Mouse (Mus musculus): ENCODE results near the gene Osbpl5. TPM values are rescaled to one million over a fixed set of nuclear protein-coding genes. Genes with fewer than 3 reads are reported as not detected.

The Osbpl5 gene
- polyA plus RNA-seq, 1 experiment from 2014 or later, result 1.6 TPM

DNA sequence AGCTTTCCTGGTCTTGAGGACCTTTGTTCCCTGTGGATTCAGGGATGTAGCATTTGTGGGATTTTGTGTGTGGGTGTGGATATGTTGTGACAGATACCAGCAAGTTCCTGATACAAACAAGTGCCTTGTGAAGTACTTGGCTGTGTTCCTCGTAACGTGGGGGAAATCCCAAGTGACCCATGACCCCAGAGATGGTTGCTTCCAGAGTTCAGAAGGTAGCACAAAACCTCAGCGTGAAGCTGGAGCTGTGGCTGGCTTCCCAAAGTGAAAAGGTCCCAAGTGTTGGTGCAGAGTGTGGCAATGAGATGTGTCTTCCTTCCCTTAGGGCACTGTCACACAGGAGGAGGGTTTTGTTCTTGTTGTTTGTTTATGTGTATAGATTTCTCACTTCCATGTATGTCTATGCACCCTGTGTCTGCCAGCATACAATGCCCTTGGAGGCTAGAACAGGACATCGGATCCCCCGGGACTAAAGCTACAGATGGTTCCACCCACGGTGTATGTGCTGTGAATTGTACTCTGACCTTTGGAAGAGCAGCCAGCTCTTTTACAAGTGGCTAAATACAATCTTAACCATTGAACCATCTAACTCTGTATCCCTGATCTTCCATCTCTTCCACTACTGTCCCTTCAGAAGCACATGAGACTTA is 35.7 kb upstream of the Osbpl5 start:
- peak; percentile 78 for ATAC-seq

DNA sequence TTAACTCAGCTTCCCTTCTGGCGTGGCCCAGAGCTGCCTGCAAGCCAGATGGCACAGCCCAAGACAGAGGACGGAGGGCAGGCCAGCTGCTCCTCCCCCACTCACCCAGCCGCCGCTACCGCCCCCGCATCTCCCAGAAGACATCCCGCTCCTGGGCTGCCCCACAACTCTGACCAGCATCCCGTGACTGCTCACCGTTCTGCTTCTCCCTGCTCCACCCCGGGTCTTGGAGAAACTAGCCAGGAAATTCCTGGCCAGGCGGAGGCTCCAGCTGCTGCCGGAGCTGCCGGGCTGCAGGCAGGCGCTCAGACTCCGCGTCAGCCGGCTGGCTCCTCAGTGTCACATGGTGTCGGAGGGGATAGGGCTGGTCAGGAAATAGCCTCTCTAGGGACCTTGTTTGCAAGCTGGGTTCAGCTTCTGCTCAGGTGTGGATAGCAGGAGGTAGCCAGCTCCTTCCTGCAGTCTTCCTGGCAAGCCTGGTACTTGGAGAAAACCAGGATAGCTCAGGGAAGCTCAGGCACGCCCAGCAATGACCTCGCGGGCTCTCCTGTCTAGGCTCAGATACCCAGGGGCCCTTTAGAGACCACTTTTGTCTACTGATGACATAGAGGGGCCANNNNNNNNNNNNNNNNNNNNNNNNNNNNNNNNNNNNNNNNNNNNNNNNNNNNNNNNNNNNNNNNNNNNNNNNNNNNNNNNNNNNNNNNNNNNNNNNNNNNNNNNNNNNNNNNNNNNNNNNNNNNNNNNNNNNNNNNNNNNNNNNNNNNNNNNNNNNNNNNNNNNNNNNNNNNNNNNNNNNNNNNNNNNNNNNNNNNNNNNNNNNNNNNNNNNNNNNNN is 27.4 kb upstream of the Osbpl5 start, which contains the start of gene Mrgpre:
Gene Mrgpre, minus strand, starts transcription at position 505 of the 834 bp plus-strand sequence.
- H3K4me1 ChIP-seq (ENCODE audit: insufficient read depth), result peaks cover 21% of the 10 kb centered on the region
- peak within 1 kb of the TSS; percentile 78 for H3K4me2 ChIP-seq (ENCODE audit: low read depth, low read length)
- no peak within 1 kb of the TSS; the same call in 1 of the 2 replicates for H3K27ac ChIP-seq (ENCODE audit: low read depth)
- TF ChIP-seq CTCF (IDR thresholded peaks at IDR 0.05; ENCODE audit: low read depth), result no peak
- DNase-seq, result peak; percentile 60
- 8% methylated on average over 19 of the region's 21 CpGs for WGBS (ENCODE audit: insufficient replicate concordance)
- no peaks in the 10 kb centered on the region for H3K27me3 ChIP-seq (ENCODE audit: insufficient read depth, low read length)
- peak; percentile 81 for ATAC-seq
- no peaks in the 10 kb centered on the region for H3K36me3 ChIP-seq (replicated peaks; ENCODE audit: insufficient read depth, low read length)
- H3K9ac ChIP-seq (replicated peaks), result peak within 1 kb of the TSS; percentile 44; the same call in 1 of the 2 replicates
- H3K9me3 ChIP-seq (ENCODE audit: low read length), result no peaks in the 10 kb centered on the region
- peak within 1 kb of the TSS; percentile 47 for H3K4me3 ChIP-seq (ENCODE audit: low read depth, low read length)

More for the DNA sequence above, 35.7 kb upstream of the Osbpl5 start:
- DNase-seq, result no peak
- Histone ChIP-seq H3K9ac (replicated peaks) (no peak overlapping the region), H3K9me3 (ENCODE audit: low read length) (0 out of 2 replicates have a peak, but pooled peaks cover 8% of the 10 kb centered on the region), H3K27me3 (ENCODE audit: insufficient read depth, low read length) (no peaks in the 10 kb centered on the region), H3K27ac (ENCODE audit: low read depth) (peak overlapping the region; percentile 62), H3K36me3 (replicated peaks; ENCODE audit: insufficient read depth, low read length) (peaks cover 12% of the 10 kb centered on the region; the same call in 1 of the 2 replicates), H3K4me2 (ENCODE audit: low read depth, low read length) (no peak overlapping the region), H3K4me1 (ENCODE audit: insufficient read depth) (no peaks in the 10 kb centered on the region; the same call in 1 of the 2 replicates), H3K4me3 (ENCODE audit: low read depth, low read length) (no peak overlapping the region)
- TF ChIP-seq CTCF (IDR thresholded peaks at IDR 0.05; ENCODE audit: low read depth), result no peak
- TF ChIP-seq EP300 (IDR thresholded peaks at IDR 0.05; ENCODE audit: low read depth), result no peak
- 55% methylated on average over 6 of the region's 6 CpGs for WGBS (ENCODE audit: insufficient replicate concordance)

DNA sequence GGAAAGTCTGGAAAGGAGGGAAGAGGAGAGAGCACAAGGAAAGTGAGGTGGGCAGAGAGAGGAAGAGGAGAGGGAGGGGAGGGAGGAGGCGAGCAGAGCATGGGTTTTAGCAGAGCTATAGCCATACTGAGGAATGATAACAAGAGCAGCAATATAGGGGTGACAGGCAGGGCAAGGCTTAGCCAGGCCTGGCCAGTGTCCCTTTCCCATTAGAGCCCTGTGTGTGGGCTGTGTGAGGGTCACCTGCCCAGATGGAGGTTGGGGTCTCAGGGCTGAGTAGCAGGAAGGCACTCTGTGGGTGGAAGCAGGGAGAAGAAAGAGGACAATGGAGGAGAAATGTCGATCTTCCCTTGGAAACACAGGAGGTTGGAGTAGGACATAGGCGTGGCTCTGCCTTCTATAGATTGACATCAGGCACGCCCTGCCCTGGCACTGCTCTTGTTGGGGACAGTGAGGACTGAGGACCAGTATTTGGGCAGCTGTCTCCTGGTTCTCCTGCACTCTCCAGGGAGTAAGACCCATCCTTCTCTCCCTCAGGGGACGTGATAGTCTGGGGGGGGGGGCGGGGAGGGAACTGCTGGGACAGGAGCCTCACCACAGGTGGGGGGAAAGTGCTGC is 26.7 kb upstream of the Osbpl5 start:
- Histone ChIP-seq H3K27me3 (ENCODE audit: insufficient read depth, low read length) (no peaks in the 10 kb centered on the region), H3K9ac (replicated peaks) (peak overlapping the region; percentile 44; the same call in 1 of the 2 replicates), H3K9me3 (ENCODE audit: low read length) (no peaks in the 10 kb centered on the region), H3K4me3 (ENCODE audit: low read depth, low read length) (peak overlapping the region; percentile 47), H3K27ac (ENCODE audit: low read depth) (no peak overlapping the region), H3K4me2 (ENCODE audit: low read depth, low read length) (peak overlapping the region; percentile 78), H3K36me3 (replicated peaks; ENCODE audit: insufficient read depth, low read length) (no peaks in the 10 kb centered on the region), H3K4me1 (ENCODE audit: insufficient read depth) (peaks cover 26% of the 10 kb centered on the region)
- WGBS (ENCODE audit: insufficient replicate concordance), result 18% methylated on average over 5 of the region's 6 CpGs
- ATAC-seq, result peak; percentile 40; the same call in 1 of the 2 replicates
- DNase-seq, result no peak
- TF ChIP-seq EP300 (IDR thresholded peaks at IDR 0.05; ENCODE audit: low read depth) (no peak), CTCF (IDR thresholded peaks at IDR 0.05; ENCODE audit: low read depth) (no peak)

DNA sequence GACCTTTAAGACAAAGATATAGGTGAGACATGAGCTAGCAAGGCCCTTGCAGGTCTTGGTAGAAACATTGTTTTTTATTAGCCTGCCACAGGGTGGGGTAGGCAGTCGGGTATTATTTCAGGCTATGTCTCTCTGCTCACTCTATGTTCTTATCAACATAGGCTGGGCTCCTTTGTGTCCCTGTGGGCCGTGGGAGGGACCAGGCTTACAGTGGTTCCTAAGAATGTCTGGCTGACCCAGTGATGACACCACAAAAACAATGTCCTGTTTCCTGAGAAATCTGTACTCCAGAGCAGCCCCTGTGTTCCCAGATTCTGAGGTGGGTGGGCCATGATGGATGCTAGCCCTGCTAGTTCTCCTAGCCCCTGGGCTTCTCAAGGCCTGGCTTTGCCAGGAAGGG is 20.6 kb upstream of the Osbpl5 start:
- Histone ChIP-seq H3K27ac (ENCODE audit: low read depth) (no peak overlapping the region), H3K36me3 (replicated peaks; ENCODE audit: insufficient read depth, low read length) (no peaks in the 10 kb centered on the region), H3K9me3 (ENCODE audit: low read length) (no peaks in the 10 kb centered on the region), H3K4me1 (ENCODE audit: insufficient read depth) (peaks cover 14% of the 10 kb centered on the region), H3K27me3 (ENCODE audit: insufficient read depth, low read length) (no peaks in the 10 kb centered on the region), H3K9ac (replicated peaks) (no peak overlapping the region), H3K4me2 (ENCODE audit: low read depth, low read length) (no peak overlapping the region), H3K4me3 (ENCODE audit: low read depth, low read length) (no peak overlapping the region)
- no peak for TF ChIP-seq EP300 (IDR thresholded peaks at IDR 0.05; ENCODE audit: low read depth)
- TF ChIP-seq CTCF (IDR thresholded peaks at IDR 0.05; ENCODE audit: low read depth), result no peak
- ATAC-seq, result no peak
- DNase-seq, result no peak
- 68% methylated on average over 2 of the region's 2 CpGs for WGBS (ENCODE audit: insufficient replicate concordance)

DNA sequence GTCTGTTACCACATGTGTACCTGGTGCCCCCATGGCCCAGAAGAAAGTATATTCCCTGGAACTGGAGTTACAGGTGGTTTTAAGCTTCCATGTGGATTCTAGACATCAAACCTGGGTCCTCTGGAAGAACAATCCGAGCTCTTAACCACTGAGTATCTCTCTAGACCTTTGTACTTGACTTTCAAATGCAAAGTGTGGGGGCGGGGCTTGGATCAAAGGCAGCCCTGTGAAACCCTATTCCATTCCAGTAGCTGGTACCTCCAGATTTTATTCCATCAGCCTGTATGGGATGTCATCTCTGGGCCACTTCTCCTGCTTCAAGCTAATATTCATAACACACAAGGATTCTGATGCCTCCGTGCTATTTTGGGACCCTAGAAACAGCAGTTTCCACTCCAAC is 19.4 kb upstream of the Osbpl5 start:
- H3K4me3 ChIP-seq (ENCODE audit: low read depth, low read length), result no peak overlapping the region
- 36% methylated on average over 3 of the region's 3 CpGs for WGBS (ENCODE audit: insufficient replicate concordance)

More for the DNA sequence above, 19.4 kb upstream of the Osbpl5 start:
- TF ChIP-seq CTCF (IDR thresholded peaks at IDR 0.05; ENCODE audit: low read depth) (no peak), EP300 (IDR thresholded peaks at IDR 0.05; ENCODE audit: low read depth) (no peak)
- Histone ChIP-seq H3K27me3 (ENCODE audit: insufficient read depth, low read length) (no peaks in the 10 kb centered on the region), H3K9me3 (ENCODE audit: low read length) (no peaks in the 10 kb centered on the region), H3K9ac (replicated peaks) (no peak overlapping the region), H3K36me3 (replicated peaks; ENCODE audit: insufficient read depth, low read length) (no peaks in the 10 kb centered on the region), H3K27ac (ENCODE audit: low read depth) (no peak overlapping the region), H3K4me1 (ENCODE audit: insufficient read depth) (peaks cover 14% of the 10 kb centered on the region), H3K4me2 (ENCODE audit: low read depth, low read length) (no peak overlapping the region)
- DNase-seq (peak; percentile 66), ATAC-seq (0 out of 2 replicates have a peak, but pooled peaks have one; percentile 43)

All from liver, postnatal 0 days (tissue).